Mouse (Mus musculus) lung, postnatal 14 days (tissue): Measurements from ENCODE around the gene Mrps18b.

ENCODE experiments used
- DNase-seq: peaks from one replicate; pipeline ENCODE4 v3.0.0; 2021

Mrps18b gene

GRCm38 (mm10) chr17:35870884-35871696 lies 45.1 kb downstream of the Mrps18b start:
- peak; percentile 45 for DNase-seq

DNA sequence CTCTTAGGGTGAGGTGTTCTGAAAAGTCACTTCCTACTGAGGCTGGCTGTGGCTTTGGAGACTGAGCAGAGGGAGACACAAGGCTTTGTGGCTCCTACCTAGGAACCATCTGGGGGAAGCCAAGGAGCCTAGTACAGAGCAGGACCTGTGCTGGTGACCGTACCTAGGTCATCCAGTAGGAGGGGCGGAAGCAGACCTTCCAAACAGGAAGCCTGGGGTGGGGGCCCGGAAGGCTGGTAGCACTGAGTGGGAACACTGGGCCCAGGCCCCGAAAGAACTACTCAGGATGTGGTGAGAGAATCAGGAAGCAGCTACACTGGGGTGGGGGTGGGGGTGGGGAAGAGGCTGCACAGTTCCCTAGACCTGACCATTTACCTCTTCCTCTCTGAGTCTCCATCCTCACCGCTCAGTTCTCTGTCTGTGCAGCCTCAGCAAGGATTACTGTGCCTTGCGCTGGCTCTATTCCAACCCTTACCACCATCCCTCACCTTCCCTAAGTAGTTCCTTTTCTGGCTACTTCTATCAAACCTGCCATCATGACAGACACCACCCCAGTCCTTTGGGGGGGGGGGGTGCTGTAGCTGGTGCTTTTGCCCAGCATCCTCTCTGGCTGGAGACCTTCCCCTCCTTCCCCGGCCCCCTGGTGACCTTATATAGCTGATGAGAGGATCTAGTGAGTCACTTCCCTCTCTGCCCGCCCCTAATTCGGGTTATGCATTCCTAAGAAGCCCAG lies 45.9 kb downstream of the Mrps18b start:
- peak; percentile 76 for DNase-seq

DNA sequence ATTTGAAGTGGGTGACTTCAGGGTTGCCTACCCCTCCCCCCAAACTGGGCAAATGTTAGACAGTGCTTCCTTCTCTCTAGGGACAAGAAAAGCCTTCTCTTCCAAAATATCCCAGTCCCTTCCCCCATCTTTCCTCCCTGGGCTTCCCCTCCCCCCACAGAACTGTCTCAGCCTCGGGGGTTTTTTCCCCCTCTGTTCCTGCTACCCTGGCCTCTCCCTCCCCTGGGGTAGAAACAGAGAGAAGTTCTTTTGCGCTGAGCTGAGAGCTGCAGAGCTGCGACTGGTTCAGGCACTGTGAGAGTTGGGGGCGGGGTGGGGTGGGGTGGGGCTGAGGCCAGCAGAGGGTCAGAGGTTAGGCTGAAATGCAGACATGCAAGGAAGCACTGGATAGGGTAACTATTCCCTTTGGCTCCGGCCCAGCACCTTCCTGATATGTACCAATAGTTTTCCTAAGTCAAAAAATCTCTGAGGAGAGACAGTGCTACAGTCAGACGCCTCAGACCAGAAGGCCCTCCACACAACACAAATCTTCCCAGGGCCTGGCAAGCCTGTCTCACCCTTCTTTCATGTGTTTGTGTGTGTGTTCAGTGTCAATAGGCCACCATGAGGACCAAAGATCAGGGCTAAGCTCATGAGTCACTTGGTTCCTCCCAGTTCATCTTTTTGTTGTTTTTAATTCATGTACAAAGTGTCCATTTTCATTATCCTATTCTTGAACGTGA lies 46.7 kb downstream of the Mrps18b start:
- DNase-seq = peak; percentile 59

- DNase-seq = no peak
Measured at GRCm38 (mm10) chr17:35868961-35869345, 47.2 kb downstream of the Mrps18b start.

DNA sequence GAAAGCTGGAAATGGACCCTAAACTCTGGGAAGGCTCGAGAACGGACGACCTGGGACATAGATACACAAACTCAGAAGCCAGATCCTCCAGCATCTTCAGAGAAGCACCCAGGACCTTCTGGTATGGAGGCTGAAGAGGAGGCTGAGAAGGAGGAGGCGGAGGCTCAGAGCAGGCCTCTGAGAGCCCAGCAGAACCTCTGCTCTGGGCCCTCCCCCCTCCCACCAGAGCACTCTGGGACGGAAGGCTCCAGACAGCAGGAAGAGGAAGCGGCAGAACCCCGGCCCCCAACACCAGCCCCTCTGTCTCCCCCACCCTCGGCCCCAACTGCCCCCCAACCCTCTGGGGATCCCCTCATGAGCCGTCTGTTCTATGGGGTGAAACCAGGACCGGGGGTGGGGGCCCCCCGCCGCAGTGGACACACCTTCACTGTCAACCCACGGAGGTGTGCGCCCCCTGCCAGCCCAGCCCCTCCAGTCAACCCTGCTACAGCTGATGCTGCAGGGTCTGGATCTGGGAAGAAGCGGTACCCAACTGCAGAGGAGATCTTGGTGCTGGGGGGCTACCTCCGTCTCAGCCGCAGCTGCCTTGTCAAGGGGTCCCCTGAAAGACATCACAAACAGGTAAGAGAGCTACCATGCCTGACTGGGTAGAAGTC lies 47.9 kb downstream of the Mrps18b start:
- DNase-seq = peak; percentile 51

DNA sequence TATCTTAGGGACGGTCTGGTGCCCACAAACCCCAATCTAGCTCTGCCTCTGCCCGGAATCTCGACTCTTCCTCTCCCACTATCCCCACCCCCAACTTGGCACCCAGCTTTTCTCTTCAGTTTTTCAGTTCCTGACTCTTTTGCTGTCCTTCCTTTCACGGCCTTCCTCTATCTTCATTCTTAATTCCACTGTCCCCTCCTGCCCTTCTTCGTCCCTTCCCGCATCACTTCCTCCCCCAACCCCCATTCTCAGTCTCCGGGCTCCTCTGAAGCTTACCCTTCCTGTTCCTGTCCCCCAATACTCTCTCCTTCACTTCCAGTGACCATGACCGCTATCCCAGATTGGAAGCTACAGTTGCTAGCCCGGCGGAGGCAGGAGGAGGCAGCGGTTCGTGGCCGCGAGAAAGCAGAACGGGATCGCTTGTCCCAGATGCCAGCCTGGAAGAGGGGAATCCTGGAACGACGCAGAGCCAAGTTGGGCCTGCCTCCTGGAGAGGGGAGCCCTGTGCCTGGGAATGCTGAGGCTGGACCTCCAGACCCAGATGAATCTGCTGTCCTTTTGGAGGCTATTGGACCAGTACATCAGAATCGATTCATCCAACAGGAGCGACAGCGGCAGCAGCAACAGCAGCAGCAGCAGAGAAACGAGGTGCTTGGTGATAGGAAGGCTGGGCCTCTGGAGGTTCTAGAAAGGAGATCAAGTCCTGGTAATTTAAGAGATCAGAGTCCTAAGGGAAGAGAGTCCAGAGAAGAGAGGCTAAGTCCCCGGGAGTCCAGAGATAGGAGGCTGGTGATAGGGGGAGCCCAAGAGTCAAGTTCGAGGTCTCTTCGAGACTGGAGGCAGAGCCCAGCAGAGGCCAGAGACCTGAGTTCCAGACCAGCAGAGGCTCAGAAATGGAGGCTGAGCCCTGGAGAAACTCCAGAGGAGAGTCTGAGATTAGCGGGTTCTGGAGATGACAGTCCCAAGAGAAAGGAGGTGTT lies 49.0 kb downstream of the Mrps18b start:
- peak; percentile 68 for DNase-seq

GRCm38 (mm10) chr17:35866281-35866831 lies 49.8 kb downstream of the Mrps18b start:
- peak; percentile 72 for DNase-seq

DNA sequence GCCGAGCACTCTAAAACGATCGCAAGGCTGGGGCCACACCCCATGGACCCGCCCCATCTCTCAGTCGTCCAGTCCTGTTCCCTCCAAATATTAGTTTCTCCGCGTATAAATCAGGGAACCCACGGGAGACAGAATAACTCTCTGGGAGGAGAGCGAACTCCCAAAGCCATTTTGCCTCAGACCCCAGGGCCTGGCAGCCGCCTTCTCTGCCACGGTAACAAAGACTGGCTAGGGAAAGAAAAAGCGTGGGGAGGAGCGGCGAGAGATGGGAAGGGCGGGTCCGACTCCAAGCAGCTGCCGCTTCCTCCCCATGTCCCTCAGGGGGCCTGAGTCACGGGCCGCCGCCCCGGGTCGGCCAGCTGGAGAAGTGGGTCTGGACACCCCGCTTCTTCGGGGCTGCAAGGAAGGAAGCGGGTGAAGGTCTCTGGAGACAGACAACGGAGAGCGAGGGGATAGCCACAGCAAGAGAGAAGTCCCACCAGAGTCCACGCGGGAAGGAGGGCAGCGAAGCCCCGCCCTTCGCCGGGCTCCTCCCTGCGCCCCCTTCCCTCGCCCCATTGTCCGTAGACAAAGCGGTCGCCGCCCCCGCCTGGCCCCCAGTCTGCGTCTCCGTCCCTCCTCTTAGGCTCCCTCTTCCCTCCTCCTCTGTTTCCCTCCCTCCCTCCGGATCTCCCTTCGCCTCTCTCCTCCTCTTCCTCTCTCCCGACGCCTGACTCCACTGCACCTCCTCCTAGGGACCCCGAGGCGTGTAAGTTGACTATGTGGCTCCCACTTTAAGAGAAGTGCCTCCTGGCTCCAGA lies 50.5 kb downstream of the Mrps18b start, which contains the start of gene Ppp1r18:
TSS of gene Ppp1r18 (plus strand) at position 113 of the 800 bp plus-strand sequence.
- DNase-seq = peak; percentile 79

GRCm38 (mm10) chr17:35864832-35865353 lies 51.3 kb downstream of the Mrps18b start:
- DNase-seq = no peak

- peak; percentile 91 for DNase-seq
Measured at GRCm38 (mm10) chr17:35861198-35861857, 54.9 kb downstream of the Mrps18b start, which contains the start of gene Nrm. Gene Nrm (plus strand): TSS chr17:35861318.

- no peak for DNase-seq
Measured at GRCm38 (mm10) chr17:35860831-35861197, 55.4 kb downstream of the Mrps18b start.
